Mouse (Mus musculus) thymus, postnatal 4 days (tissue): ENCODE results near the gene Gsto1.

Experiments used
- DNase-seq: peaks from one replicate; pipeline ENCODE4 v3.0.0; 2021

The Gsto1 gene

GRCm38 (mm10) chr19:47857957-47858942 is 3.5 kb downstream of the Gsto1 start:
- no peak for DNase-seq

GRCm38 (mm10) chr19:47859180-47859579 is 4.4 kb downstream of the Gsto1 start:
- DNase-seq: no peak

GRCm38 (mm10) chr19:47862581-47862980 is 7.8 kb downstream of the Gsto1 start:
- no peak for DNase-seq

GRCm38 (mm10) chr19:47864051-47864450 is 9.3 kb downstream of the Gsto1 start:
- no peak for DNase-seq

- no peak for DNase-seq
Observed at GRCm38 (mm10) chr19:47864721-47865120, 10.0 kb downstream of the Gsto1 start.

- peak; percentile 95 for DNase-seq
Observed at GRCm38 (mm10) chr19:47865353-47865947, 10.7 kb downstream of the Gsto1 start, which contains the start of gene Gsto2. Gene Gsto2 (plus strand): TSS chr19:47865534.

GRCm38 (mm10) chr19:47867628-47868175 is 12.9 kb downstream of the Gsto1 start:
- DNase-seq: no peak

- DNase-seq: no peak
Observed at GRCm38 (mm10) chr19:47868951-47869350, 14.2 kb downstream of the Gsto1 start.

GRCm38 (mm10) chr19:47869516-47869915 is 14.7 kb downstream of the Gsto1 start:
- no peak for DNase-seq

- no peak for DNase-seq
Observed at GRCm38 (mm10) chr19:47870102-47870666, 15.4 kb downstream of the Gsto1 start.

- peak; percentile 62 for DNase-seq
Observed at GRCm38 (mm10) chr19:47871515-47871914, 16.7 kb downstream of the Gsto1 start.

- DNase-seq: no peak
Observed at GRCm38 (mm10) chr19:47876252-47876651, 21.5 kb downstream of the Gsto1 start.

GRCm38 (mm10) chr19:47881538-47881937 is 26.8 kb downstream of the Gsto1 start:
- no peak for DNase-seq

- DNase-seq: peak; percentile 91
Observed at GRCm38 (mm10) chr19:47882151-47882881, 27.5 kb downstream of the Gsto1 start.

- peak; percentile 12 for DNase-seq
Observed at GRCm38 (mm10) chr19:47882882-47883254, 28.1 kb downstream of the Gsto1 start.

- peak; percentile 10 for DNase-seq
Observed at GRCm38 (mm10) chr19:47884296-47885085, 29.7 kb downstream of the Gsto1 start.

- DNase-seq: no peak
Observed at GRCm38 (mm10) chr19:47885191-47885743, 30.5 kb downstream of the Gsto1 start.

- no peak for DNase-seq
Observed at GRCm38 (mm10) chr19:47885886-47886285, 31.1 kb downstream of the Gsto1 start.

GRCm38 (mm10) chr19:47886617-47887016 is 31.8 kb downstream of the Gsto1 start:
- DNase-seq: no peak

- DNase-seq: peak; percentile 54
Observed at GRCm38 (mm10) chr19:47887417-47887816, 32.6 kb downstream of the Gsto1 start.

- peak; percentile 17 for DNase-seq
Observed at GRCm38 (mm10) chr19:47888037-47888436, 33.3 kb downstream of the Gsto1 start.
